Mouse (Mus musculus): ENCODE data around the gene Pold4. TPM values are rescaled to one million over a fixed set of nuclear protein-coding genes. Genes with fewer than 3 reads are reported as not detected.
"Not testable (repeated sequence)": the region's sequence is repeated elsewhere in the genome, so short reads cannot be mapped to it uniquely, and the experiment has no call there.

The Pold4 gene
- total RNA-seq, 2 experiments from 2014 or later, result 9.5 to 10.8 TPM

GRCm38 (mm10) chr19:4226779-4227178 lies 4.9 kb upstream of the Pold4 start:
- no peak for DNase-seq
- intact Hi-C loops (cut with DNase I), result loop anchor here (5.0 kb wide), 2 partner anchors 54 to 174 kb away; no protein-coding TSS in a partner anchor

- intact Hi-C loops (cut with DNase I), result loop anchor here (5.0 kb wide), 2 partner anchors 55 to 175 kb away; no protein-coding TSS in a partner anchor
- no peak for DNase-seq
Observed at GRCm38 (mm10) chr19:4227446-4227845, 4.3 kb upstream of the Pold4 start.

GRCm38 (mm10) chr19:4227894-4228678 lies 3.6 kb upstream of the Pold4 start:
- DNase-seq, result peak; percentile 71 to 87
- intact Hi-C loops (cut with DNase I), result loop anchor here (1.0 to 5.0 kb wide), 6 partner anchors 21 to 209 kb away; partner anchors contain the start of gene Pitpnm1

GRCm38 (mm10) chr19:4228891-4229290 lies 2.8 kb upstream of the Pold4 start:
- DNase-seq, result no peak
- intact Hi-C loops (cut with DNase I), result loop anchor here (1.0 to 5.0 kb wide), 6 partner anchors 22 to 210 kb away; partner anchors contain the start of gene Pitpnm1

- DNase-seq, result peak in 1 of 2 experiments; percentile 22
- intact Hi-C loops (cut with DNase I), result loop anchor here (2.0 to 5.0 kb wide), 4 partner anchors 57 to 177 kb away; partner anchors contain the start of gene Pitpnm1
Observed at GRCm38 (mm10) chr19:4229451-4230076, 2.1 kb upstream of the Pold4 start.

GRCm38 (mm10) chr19:4230415-4230814 lies 1.3 kb upstream of the Pold4 start:
- intact Hi-C loops (cut with DNase I), result no loop called here
- DNase-seq, result no peak

GRCm38 (mm10) chr19:4232186-4232572 lies 480 bp downstream of the Pold4 start:
- intact Hi-C loops (cut with DNase I), result no loop called here
- DNase-seq, result no peak

GRCm38 (mm10) chr19:4232651-4233050 lies 952 bp downstream of the Pold4 start:
- DNase-seq, result no peak
- intact Hi-C loops (cut with DNase I), result no loop called here

GRCm38 (mm10) chr19:4234548-4234947 lies 2.8 kb downstream of the Pold4 start:
- intact Hi-C loops (cut with DNase I), result no loop called here
- no peak for DNase-seq

- intact Hi-C loops (cut with DNase I), result no loop called here
- DNase-seq, result no peak
Observed at GRCm38 (mm10) chr19:4240247-4240668, 8.6 kb downstream of the Pold4 start.

- intact Hi-C loops (cut with DNase I), result no loop called here
Observed at GRCm38 (mm10) chr19:4242416-4242815, 10.7 kb downstream of the Pold4 start.

GRCm38 (mm10) chr19:4244775-4245174 lies 13.1 kb downstream of the Pold4 start:
- DNase-seq, result no peak
- intact Hi-C loops (cut with DNase I), result no loop called here

More at GRCm38 (mm10) chr19:4242416-4242815, 10.7 kb downstream of the Pold4 start:
- DNase-seq, result no peak

GRCm38 (mm10) chr19:4247010-4247409 lies 15.3 kb downstream of the Pold4 start:
- intact Hi-C loops (cut with DNase I), result no loop called here

GRCm38 (mm10) chr19:4248683-4249082 lies 17.0 kb downstream of the Pold4 start:
- intact Hi-C loops (cut with DNase I); DNase-seq: not testable (repeated sequence)

More at GRCm38 (mm10) chr19:4247010-4247409, 15.3 kb downstream of the Pold4 start:
- DNase-seq, result no peak

- intact Hi-C loops (cut with DNase I), result no loop called here
- DNase-seq, result no peak
Observed at GRCm38 (mm10) chr19:4254230-4254629, 22.5 kb downstream of the Pold4 start.

GRCm38 (mm10) chr19:4255583-4256162 lies 24.0 kb downstream of the Pold4 start:
- intact Hi-C loops (cut with DNase I), result loop anchor here (2.0 kb wide), 1 partner anchor 161 kb away; no protein-coding TSS in a partner anchor
- DNase-seq, result no peak

- intact Hi-C loops (cut with DNase I), result loop anchor here (2.0 kb wide), 1 partner anchor 159 kb away; no protein-coding TSS in a partner anchor
- peak; percentile 92 to 94 for DNase-seq
Observed at GRCm38 (mm10) chr19:4257216-4257896, 25.7 kb downstream of the Pold4 start.

GRCm38 (mm10) chr19:4257897-4258252 lies 26.2 kb downstream of the Pold4 start:
- intact Hi-C loops (cut with DNase I), result loop anchor here (1.0 to 2.0 kb wide), 2 partner anchors 51 to 159 kb away; no protein-coding TSS in a partner anchor
- no peak for DNase-seq

- intact Hi-C loops (cut with DNase I), result no loop called here
- DNase-seq, result no peak
Observed at GRCm38 (mm10) chr19:4261038-4261698, 29.5 kb downstream of the Pold4 start.

- intact Hi-C loops (cut with DNase I), result no loop called here
- DNase-seq, result no peak
Observed at GRCm38 (mm10) chr19:4262756-4263155, 31.1 kb downstream of the Pold4 start.

Measured in heart, postnatal 14 days (tissue).